Mouse (Mus musculus) hindlimb bud, embryonic 11.5 days (tissue): Measurements from ENCODE around the gene Vwf.
A peak's percentile ranks its signal among the peaks of the same experiment; 100 is the strongest.

Source experiments
- DNase-seq: peaks from one replicate; pipeline ENCODE4 v3.0.0-alpha.2; 2012; ENCODE audit warnings: low read depth, low spot score; ENCODE audit errors: extremely low spot score

Vwf gene

DNA sequence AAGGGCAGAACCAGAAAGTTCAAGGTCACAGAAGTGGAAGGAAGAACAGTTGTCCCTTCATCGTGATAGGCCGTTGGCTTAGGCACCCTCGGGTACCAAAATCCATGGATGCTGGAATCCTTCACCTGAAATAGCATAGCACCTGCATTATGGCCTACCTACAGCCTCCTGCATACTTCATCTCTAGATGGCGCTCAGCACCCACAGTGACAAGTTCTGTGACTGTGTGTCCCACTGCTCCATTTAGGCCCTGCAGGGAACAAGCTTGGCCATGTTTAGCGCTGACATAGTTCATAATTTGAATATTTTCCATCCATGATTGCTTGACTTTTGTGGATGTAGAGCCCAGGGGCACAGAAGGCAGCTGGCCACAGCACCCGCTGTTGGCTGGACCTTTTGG, 62.5 kb downstream of the Vwf start:
- DNase-seq, result no peak

DNA sequence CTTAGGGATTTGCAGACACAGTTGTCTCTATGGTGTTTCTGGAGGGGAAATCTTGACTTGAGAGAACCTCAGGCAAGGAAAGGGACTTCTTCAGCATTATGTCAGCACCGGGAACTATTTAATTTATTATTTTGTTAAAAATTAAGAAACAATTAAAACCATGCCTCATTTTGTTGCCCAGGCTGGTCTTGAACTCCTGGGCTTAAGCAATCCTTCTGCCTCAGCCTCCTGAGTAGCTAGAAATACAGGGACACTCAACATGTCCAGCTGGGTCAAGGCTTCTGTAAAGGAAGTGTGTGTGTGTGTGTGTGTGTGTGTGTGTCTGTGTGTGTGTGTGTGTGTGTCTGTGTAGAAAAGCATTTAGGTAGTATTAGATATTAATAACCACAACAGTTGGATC, 71.3 kb downstream of the Vwf start:
- no peak for DNase-seq

DNA sequence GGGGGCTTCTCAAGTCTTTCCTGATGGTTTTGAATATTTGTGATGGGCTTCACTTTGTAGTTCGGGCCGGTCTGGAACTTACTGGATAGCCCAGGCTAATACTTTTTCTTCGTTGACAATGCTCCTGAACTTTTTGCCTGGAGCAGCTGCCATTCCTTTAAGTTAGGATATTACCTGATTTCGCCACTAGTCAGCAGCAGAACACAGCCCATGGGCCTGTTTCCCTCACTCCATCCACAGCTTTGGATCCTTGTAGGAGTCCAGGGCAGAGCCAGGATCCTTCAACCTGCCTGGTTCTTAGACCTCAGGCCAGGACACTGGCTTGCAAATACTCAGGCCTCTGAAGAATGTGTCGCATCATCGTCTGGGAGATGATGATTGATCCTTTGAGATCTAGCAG, 74.2 kb downstream of the Vwf start:
- no peak for DNase-seq

DNA sequence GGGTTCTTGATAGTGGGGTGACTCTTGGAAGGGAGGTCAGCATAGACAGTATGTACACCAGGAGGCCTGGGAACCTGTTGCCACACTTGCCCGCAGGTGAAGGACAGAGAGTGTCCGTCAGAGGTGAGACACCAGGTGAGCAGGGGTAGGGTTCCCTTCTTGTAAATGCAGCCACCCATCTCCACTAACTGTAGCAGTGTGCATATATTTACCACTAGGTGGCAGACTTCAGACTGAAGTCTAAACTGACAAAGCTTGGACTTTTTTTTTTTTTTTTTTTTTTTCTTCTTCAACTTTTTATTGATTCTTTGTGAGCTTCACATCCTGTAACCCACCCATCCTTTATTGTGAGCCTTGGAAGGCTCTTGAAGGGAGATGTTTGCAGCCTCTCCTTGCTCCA, 75.9 kb downstream of the Vwf start:
- no peak for DNase-seq

DNA sequence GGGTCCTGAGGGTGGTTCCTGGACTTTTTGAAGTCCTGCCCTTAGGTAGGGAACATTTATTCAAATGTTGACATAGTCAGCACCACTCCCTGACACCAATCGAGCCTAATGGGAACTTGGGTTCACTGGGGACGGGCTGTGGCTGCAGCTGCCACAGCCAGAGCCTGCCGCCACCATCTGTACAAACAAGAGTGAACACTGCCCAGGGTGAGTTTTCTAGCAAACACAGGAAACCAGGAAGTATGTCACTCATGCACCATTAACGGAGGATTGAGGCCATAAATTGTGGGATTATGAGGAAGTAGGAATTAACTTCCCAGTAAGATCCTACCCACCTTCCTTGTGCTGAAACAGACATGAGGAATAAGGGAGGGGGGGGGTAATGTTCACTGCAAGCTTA, 93.9 kb downstream of the Vwf start:
- DNase-seq, result no peak

DNA sequence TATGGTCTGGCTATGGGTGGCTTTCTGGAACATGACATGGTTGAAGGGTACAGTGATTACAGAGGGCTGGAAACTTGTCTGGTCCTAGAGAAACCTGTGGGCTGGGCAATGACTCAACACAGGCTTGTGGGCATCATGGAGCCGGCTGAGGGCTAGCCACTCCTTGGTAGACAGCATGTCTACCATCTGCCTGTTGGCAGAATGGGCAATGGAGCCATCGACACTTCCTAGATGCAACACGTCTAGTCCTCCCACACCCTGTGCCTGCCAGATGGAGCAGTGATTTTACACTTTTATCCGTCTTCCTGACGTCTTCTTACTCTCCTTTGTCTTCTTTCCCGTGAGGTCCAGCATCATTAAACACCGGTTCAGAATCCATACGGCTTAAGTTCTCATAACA, 94.6 kb downstream of the Vwf start:
- no peak for DNase-seq

DNA sequence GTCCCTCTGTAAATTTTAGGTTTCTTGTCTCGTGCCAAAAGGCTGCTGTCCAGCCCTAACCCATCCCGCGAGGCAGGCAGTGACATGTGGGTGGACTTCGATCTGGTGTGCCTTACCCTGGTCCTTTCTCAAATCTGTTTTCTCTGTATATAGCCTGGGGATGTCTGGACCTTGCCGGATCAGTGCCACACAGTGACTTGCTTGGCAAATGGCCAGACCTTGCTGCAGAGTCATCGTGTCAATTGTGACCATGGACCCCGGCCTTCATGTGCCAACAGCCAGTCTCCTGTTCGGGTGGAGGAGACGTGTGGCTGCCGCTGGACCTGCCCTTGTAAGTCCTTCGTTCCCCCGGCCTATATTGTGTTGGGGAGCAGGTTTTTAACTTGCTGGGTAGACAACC, 102.4 kb downstream of the Vwf start:
- DNase-seq, result no peak

DNA sequence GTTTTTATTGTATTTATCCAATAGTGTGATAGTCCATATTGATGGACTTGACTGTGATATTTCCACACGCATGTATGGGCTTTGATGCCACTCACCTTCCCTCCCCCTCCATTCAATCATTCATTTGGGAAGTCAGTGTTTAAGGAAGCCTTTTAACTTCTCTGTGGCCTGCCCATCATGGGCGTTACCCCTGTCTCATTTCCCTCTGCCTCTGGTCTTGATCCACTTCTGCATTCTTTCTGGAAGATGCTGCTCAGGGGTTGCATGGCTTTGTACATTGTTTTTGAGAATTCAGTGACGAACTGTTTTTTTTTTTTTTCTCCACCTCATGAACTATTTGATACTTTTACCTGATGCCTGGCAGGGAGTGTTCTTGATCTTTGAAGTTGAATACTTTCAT, 104.8 kb downstream of the Vwf start:
- no peak for DNase-seq

DNA sequence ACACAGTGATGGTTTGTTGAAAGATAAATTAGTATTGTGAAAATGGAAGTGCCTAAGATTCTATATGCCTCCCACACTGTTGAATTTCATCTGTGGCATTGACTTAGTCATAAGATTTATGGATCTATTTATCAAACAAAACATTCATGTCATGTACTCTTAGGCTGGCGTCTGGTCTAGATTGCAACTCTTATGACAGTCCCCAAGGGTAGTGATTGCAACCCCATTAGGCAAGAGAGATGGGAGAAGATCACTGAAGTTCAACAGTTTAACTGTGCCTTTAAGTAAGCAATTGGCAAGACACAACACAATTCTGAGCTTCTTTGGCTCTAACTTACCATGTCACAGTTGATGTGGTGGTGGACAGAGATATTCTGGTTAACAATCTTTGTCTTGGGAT, 106.8 kb downstream of the Vwf start:
- DNase-seq, result no peak

DNA sequence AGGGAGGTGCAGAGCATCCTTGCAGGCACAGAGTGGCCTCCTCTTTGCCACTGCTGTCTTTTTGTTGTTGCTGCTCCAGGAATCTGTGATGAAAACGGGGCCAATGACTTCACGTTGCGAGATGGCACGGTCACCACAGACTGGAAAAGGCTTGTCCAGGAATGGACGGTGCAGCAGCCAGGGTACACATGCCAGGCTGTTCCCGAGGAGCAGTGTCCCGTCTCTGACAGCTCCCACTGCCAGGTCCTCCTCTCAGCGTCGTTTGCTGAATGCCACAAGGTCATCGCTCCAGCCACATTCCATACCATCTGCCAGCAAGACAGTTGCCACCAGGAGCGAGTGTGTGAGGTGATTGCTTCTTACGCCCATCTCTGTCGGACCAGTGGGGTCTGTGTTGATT, 110.3 kb downstream of the Vwf start:
- DNase-seq, result no peak

DNA sequence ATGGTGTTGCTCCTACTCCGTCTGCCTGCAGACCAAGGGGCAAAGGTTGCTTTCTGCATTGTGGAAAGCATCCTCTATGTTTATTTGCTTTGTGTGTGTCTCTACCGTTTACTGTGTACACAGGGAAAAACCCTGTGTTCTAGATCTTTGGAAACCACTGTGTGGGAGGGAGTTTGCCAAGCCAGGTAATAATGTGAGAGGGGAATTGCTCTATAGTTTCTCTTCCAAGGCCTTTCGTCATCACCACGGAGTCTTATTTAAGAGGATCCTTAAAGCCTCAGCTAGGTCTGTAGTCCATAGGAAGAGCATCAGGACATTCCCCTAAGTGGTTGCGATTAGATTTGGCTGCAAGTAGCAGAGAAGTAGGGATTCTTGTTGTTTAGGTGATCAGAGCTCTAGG, 111.4 kb downstream of the Vwf start:
- no peak for DNase-seq

DNA sequence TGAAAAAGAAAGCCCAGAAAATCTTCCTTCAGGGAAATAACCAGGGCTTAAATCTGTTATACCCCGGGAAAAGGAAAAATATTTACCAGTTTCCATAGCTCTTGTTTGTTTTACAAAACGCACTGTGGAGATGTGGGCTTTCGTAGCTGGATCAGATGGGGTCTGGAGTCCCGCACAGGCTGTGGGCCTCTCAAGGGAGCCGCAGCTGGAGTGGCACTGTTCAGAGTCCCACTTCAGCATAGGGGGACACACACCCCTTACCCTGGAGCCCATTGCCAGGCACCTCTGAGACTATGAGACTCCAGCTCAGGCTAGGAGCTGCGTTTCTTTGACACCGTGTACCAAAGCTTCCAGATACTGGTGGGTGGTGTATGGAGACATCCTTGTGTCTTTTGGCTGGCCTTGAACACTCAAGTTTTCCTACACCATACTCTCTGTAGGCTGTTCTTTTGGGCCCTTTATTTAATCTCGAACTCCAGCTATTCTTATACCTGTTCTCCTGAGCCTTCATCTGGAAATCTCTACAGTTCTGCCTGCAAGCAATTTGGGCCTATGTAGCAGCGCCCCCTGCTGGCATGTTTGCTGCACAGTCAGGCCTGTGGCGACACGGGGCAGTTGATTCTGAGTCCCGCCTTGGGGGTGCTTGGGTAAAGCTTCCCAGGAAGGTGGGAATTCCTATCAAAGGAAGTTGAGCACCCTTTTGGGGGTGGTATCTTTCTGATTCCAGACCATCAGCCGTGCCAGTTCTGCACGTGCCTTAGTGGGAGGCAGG, 114.7 kb downstream of the Vwf start:
- DNase-seq, result peak; percentile 24

DNA sequence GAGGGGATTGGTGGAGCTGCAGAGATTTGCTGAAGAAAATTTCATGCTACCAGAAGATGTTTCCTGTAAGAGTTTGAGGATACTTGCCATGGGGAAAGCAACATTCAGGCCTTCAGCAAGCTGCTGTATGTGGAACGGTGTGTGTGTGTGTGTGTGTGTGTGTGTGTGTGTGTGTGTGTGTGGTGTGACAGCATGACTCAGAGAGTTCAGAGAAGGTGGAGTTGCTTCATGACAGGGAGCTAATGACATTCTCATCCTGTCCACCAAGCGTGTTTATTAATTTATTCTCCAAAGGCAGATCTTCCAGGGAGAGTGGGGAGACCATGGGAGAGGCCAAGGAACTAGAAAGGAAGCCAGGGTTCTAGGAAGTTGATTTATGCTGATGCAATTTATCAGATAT, 117.3 kb downstream of the Vwf start:
- no peak for DNase-seq

DNA sequence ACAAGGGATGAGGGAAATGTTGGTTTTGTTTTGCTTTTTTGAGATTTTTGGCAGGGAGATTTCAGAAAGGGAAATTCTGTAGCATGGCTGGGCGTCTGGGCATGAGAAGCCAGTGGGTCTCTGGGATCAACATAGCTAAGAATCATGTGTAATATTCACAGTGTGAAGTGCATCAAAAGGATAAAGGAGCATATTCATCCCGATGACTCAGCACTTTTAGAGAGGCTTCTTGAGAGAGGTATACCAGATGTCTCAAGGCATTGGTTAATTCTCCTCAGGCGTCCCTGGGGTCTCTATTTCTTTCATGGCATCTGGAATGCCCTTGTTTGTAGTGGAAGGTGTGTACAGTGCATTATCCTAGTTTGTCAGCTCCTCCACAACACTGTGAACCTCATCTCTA, 125.3 kb downstream of the Vwf start:
- DNase-seq, result no peak

DNA sequence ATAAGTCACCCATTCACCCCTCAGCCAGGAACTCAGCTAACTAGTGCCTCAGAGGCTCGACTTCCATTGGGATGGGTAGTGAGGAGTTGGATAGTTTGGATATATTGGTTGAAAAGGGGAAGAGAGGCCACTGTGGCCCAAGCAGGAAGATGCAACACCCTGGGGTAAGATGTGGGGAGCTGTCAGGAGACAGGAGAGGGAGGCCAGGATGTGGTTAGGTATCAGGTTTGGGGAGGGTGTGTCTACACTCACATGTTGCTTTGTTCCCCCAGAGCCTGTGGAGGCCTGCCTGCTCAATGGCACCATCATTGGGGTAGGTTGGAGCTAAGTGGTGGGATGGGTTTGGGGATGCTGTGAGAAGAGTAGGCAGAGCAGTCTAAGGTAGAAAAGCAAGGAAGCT, 131.9 kb downstream of the Vwf start:
- no peak for DNase-seq

DNA sequence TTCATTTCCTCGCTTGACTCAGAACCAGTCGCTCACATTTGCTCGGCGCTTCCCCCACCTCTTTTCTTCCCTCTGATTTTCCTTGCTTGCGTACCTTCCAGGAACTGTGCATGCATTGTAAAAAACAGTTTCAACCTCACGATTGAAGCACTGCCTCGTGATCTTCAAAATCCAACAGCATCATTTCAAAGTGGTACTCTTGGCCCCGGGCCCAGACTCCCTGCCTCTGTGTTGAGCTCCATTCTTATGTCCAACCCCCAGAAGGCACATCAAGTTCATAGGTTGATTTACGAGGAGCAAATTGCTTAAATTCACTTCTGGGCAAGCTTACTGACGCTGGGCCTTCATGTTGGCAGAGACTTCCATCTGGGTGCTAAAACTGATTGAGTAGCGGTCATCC, 134.0 kb downstream of the Vwf start:
- DNase-seq, result no peak

DNA sequence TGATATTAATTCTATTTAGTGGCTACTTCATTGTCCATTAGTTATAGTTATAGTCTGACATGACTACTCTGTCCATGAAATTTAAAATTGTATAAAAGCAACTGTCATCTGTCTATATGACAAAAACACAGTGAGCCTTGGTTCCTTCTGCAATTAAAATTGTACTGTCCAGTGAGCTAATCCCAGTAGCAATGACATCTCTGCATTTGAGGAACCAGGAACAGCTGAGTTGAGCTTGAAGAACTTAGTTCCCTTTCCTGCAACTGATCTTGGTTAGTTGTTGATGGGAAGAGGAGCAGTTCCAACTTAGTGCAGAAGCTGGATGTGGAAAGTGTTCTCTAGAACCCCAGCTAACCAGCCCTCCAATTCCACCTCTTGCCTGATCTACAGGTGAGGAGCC, 138.8 kb downstream of the Vwf start:
- DNase-seq, result no peak

DNA sequence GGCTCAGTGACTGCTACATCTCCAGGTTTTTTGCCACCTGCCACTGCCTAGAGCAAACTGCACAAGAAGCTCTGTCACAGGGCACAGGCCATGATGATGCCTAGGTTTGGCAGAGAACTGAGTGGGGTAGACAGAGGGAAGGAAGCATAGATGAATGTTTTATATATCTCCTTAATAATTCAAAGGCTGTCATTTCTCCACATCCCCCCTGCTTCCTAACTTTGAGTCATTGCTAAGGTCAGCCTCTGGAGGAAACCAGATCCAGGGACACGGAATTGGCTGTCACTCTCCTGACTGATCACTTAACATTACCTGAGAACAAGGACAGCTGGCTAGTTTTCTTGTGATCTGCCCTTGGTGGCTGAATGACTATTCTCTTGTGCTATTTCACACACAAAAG, 141.4 kb downstream of the Vwf start:
- no peak for DNase-seq

DNA sequence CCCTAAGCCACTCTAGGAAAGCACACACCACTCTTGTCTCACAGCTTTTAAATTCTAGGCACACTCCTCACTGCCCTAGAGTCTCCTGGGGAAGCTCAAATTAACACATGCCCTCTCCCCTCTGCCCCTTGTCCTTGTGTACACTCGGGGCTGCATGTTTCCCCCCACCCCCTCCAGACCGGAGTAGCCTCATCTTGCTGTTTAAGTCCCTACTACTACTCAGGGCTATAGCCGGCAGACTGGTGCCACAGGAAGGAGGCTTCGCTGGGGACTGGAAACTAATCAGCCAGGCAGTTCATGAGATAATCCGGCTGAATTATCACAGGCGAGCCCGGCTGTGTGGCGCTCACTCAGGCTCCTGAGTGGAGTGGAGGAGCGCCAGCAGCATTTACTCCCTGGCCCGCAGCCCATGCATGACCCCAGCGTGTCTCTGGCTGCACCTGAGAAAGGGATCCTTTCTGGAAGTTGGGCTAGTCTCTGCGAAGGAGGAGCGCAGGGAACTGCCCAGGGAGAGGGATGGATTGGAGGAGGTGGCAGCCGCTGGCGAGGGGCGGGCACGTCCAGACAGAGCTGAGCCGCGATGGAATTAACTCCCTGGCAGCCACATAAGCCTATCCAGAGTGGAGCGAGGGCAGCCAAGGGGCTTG, 143.6 kb downstream of the Vwf start, which contains the start of gene Ano2:
TSS of gene Ano2 (plus strand) at position 363 of the 647 bp plus-strand sequence.
- DNase-seq, result no peak

DNA sequence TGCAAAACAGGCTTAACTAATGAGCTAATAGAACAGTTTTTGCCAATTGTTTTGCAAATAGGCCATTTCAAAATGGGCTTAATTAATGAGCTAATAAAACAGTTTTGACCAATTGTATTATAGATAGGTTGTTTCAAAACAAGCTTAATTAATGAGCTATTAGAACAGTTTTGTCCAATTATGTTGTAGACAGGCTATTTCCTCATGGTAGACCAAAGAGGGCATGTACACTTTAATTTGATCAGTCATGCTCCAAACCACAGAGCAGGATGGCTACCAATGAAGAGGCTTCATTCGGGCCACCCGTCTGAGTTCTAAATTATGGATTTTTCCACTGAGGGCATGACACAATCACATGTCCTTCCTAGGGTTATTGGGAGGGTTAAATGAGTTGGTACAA, 154.6 kb downstream of the Vwf start:
- DNase-seq, result no peak

DNA sequence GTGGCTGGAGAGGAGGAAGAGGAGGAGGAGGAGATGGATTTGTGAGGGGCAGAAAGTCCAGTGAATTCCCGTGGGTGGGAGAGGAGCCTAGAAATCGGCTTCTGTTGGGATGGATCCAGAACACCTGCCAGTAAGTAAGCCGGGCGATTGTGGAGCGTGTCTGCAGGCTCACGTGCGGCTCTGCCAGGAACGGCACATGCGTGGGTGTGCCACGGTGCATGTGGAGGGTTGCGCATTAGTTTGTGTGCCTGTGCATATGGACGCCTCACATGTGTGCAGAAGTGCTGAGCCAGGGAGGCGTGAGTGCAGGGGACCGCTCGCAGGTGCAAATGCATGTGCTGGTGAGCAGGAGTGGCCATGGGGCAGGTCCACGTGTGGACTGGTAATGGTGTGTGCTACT, 164.7 kb downstream of the Vwf start:
- DNase-seq, result no peak

DNA sequence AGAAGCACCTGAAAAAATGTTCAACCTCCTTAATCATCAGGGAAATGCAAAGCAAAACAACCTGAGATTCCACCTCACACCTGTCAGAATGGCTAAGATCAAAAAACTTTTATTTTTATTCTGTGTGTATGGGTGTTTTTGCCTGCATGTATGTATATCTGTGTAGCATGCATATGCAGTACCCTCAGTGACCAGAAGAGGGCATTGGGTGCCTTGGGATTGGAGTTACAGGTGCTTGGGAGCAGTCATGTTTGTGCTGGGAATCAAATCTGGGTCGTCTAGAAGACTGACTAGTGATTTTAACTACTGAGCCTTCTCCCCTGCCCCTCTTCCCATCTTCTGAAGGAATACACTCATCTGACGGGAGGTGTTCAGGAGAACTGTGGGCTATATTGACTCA, 179.8 kb downstream of the Vwf start:
- no peak for DNase-seq

DNA sequence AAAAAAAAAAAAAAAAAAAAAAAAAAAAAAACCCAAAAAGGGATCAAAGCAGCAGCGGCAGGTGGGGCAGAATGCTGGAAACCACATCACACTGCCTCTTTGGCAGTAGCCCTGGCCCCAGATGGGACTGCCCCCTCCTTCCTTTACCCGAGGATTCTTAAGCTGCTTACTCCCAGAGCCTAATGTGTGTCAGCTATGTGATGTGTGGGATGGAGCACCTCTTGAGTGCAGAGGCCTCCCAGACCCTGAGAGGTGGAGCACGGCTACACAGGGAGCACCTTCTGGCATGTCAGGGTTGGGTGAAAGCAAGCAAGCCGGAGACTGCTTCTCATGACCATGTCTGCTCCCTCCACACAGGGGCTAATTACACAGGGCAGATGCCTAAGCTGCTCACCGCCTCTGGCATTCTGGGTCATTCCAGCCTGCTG, 180.9 kb downstream of the Vwf start:
- DNase-seq, result no peak
